Mouse (Mus musculus): Measurements from ENCODE around the gene Spata20. TPM values are rescaled to one million over a fixed set of nuclear protein-coding genes. Genes with fewer than 3 reads are reported as not detected.
A peak's percentile ranks its signal among the peaks of the same experiment; 100 is the strongest.

Gene Spata20
- polyA plus RNA-seq, 1 experiment = 1.1 TPM

DNA sequence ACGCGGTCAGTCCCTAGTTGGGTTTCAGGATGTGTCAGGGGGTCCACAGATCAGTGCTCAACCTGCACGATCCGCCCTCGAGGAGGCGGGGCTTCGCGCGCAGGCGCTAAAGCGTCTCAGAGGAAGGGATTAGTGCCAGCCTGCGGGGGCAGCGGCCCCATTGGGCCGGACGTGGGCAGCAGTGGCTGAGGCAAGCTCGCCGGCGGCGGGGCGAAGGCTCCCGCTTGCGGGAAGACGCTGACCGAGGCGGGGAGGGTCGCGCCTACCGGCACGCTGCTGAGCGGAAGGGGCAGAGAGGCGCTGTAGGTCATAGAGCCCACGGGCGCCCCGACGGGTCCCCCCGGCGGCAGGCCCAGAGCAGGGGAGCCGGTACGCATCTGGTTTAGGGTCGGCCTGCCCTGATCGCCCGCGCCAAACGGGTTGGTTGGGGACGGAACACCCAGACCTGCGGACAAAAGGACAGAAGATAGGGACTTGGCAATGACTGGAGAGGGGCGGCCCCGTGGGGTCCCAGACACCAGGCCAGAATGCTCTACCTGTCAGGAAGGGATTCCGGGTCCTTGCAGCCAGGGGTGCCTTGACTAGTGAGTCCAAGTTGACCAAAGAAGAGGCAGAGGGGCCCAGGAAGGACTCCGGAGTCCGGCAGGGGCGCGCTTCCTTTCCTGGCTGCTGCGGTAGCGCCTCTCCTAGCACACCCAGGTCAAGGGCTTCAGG, 5.2 kb upstream of the Spata20 start:
- Histone ChIP-seq H3K27ac (ENCODE audit: insufficient read depth, low read depth, low read length) (no peak overlapping the region), H3K4me3 (ENCODE audit: insufficient read depth, low read depth, low read length) (peak overlapping the region; percentile 6; the same call in 1 of the 2 replicates), H3K36me3 (ENCODE audit: control insufficient read depth, insufficient read depth, low read length) (no peaks in the 10 kb centered on the region), H3K27me3 (replicated peaks; ENCODE audit: control insufficient read depth, insufficient read depth, low read length) (no peaks in the 10 kb centered on the region), H3K4me1 (ENCODE audit: control insufficient read depth, insufficient read depth, low read length) (0 out of 2 replicates have a peak, but pooled peaks cover 2% of the 10 kb centered on the region)
- 24% methylated on average over 55 of the region's 55 CpGs for WGBS
- TF ChIP-seq POLR2A (IDR thresholded peaks at IDR 0.05; ENCODE audit: low read depth, low read length) (no peak), CTCF (conservative IDR thresholded peaks at IDR 0.05; ENCODE audit: insufficient read depth, insufficient read length, low read depth, low read length) (no peak)
- DNase-seq = peak; percentile 24

DNA sequence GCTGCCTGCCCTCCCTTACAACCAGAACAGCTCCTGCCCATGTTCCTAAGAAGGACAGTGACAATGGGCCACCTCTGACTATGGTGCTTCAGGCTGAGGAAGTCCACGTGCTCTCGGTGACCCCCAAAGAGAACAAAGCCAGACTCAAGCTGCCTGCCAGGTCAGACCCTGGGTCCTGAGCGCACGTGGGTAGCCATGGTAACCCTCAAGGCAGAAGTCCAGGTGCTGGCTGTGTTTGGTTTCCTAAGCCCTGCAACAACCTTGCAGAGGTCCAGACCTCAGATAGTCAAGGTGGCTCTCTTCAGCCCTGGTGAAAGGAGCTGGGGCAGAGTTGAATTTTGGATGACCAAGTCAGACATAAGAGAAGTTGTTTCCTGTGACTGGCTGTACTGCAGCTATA, 3.8 kb upstream of the Spata20 start:
- 35% methylated on average over 4 of the region's 4 CpGs for WGBS
- Histone ChIP-seq H3K4me1 (ENCODE audit: control insufficient read depth, insufficient read depth, low read length) (no peaks in the 10 kb centered on the region), H3K36me3 (ENCODE audit: control insufficient read depth, insufficient read depth, low read length) (no peaks in the 10 kb centered on the region), H3K27me3 (replicated peaks; ENCODE audit: control insufficient read depth, insufficient read depth, low read length) (no peaks in the 10 kb centered on the region), H3K27ac (ENCODE audit: insufficient read depth, low read depth, low read length) (peak overlapping the region; percentile 32; the same call in 1 of the 2 replicates), H3K4me3 (ENCODE audit: insufficient read depth, low read depth, low read length) (no peak overlapping the region)
- DNase-seq = peak; percentile 22
- TF ChIP-seq POLR2A (IDR thresholded peaks at IDR 0.05; ENCODE audit: low read depth, low read length) (no peak), CTCF (conservative IDR thresholded peaks at IDR 0.05; ENCODE audit: insufficient read depth, insufficient read length, low read depth, low read length) (no peak)

DNA sequence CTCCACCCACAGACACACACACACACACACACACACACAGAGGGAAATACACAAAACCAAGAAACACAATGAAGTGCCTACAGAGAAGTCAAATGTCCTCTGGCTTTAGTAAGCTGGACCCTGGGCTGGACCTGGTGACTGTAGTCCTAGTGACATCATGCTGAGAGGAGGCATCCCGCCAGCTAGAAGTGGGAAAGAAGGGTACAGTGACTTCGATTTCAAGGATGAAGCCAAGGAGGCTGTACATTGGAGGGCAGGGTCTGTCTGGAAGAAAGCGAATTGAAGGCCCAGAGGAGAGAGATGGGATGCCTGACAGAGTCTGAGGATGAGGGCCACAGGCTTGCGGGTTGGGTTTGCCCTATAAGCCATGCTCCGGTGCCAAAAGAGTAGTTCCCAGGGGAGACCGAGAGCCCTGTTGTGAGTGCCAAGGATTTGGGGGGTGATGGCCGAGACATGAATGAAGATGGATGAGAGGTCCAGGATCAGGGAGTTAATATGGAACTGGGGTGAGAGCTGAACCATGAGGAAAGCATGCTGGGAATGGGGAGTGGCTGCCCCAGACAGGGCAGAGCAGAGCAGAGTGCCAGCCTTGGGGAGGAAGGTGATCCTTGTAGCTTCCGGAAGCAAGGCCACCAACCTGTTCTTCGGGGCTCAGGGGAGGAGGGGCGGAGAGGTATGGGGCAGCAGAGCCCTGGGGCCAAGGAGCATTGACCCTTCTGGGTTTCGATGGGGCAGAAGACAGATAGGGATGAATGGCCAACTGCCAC, 3.0 kb upstream of the Spata20 start:
- no peak for TF ChIP-seq CTCF (conservative IDR thresholded peaks at IDR 0.05; ENCODE audit: insufficient read depth, insufficient read length, low read depth, low read length)
- no peak for TF ChIP-seq POLR2A (IDR thresholded peaks at IDR 0.05; ENCODE audit: low read depth, low read length)
- 75% methylated on average over 11 of the region's 11 CpGs for WGBS
- no peak for DNase-seq
- H3K36me3 ChIP-seq (ENCODE audit: control insufficient read depth, insufficient read depth, low read length) = no peaks in the 10 kb centered on the region
- H3K4me1 ChIP-seq (ENCODE audit: control insufficient read depth, insufficient read depth, low read length) = no peaks in the 10 kb centered on the region
- no peak overlapping the region for H3K4me3 ChIP-seq (ENCODE audit: insufficient read depth, low read depth, low read length)
- peak overlapping the region; percentile 32; the same call in 1 of the 2 replicates for H3K27ac ChIP-seq (ENCODE audit: insufficient read depth, low read depth, low read length)
- no peaks in the 10 kb centered on the region for H3K27me3 ChIP-seq (replicated peaks; ENCODE audit: control insufficient read depth, insufficient read depth, low read length)

DNA sequence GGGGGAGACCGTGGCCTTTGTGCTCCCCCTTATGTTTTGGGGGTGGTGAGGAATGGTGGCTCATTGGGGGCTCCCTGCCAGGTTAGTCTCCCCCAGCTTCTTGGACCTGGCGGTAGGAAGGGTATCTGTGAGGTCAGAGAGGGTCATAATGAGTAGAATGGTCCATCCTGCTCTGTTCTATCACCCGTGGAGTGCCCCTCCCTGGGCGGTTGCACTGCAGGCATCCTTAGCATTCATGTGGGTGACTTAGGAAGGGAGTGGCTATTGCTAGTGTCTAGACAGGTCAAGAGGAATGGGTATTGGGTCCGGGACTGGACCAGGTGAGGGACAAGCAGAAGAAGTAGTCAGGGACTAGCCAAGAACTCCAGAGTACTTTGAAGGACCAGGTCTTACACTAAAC, 756 bp downstream of the Spata20 start:
- Histone ChIP-seq H3K4me3 (ENCODE audit: insufficient read depth, low read depth, low read length) (no peak overlapping the region), H3K27me3 (replicated peaks; ENCODE audit: control insufficient read depth, insufficient read depth, low read length) (no peaks in the 10 kb centered on the region), H3K36me3 (ENCODE audit: control insufficient read depth, insufficient read depth, low read length) (no peaks in the 10 kb centered on the region), H3K4me1 (ENCODE audit: control insufficient read depth, insufficient read depth, low read length) (no peaks in the 10 kb centered on the region), H3K27ac (ENCODE audit: insufficient read depth, low read depth, low read length) (no peak overlapping the region)
- TF ChIP-seq POLR2A (IDR thresholded peaks at IDR 0.05; ENCODE audit: low read depth, low read length) = no peak
- no peak for TF ChIP-seq CTCF (conservative IDR thresholded peaks at IDR 0.05; ENCODE audit: insufficient read depth, insufficient read length, low read depth, low read length)
- WGBS = 62% methylated on average over 5 of the region's 5 CpGs
- no peak for DNase-seq

DNA sequence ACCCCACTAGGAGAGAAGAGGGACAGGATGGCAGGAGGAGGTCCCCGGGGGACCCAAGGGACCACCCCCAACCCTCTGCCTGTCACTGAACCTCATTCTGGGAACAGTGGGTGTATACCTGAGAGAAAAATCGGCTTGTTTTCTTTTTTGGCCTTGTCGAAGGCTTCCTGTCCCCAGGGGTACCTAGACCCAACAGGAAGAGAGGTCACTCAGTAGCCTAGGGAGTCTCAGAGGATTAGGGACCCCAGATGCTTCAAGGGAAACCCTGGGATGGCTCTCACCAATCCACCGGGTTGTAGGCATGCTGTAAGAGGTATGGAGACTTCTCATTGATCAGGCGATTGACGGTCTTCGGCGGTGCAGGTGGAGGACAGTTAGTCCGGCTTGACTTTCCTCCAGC, 1.3 kb downstream of the Spata20 start:
- Histone ChIP-seq H3K27me3 (replicated peaks; ENCODE audit: control insufficient read depth, insufficient read depth, low read length) (no peaks in the 10 kb centered on the region), H3K27ac (ENCODE audit: insufficient read depth, low read depth, low read length) (no peak overlapping the region), H3K4me1 (ENCODE audit: control insufficient read depth, insufficient read depth, low read length) (no peaks in the 10 kb centered on the region), H3K4me3 (ENCODE audit: insufficient read depth, low read depth, low read length) (no peak overlapping the region), H3K36me3 (ENCODE audit: control insufficient read depth, insufficient read depth, low read length) (no peaks in the 10 kb centered on the region)
- TF ChIP-seq CTCF (conservative IDR thresholded peaks at IDR 0.05; ENCODE audit: insufficient read depth, insufficient read length, low read depth, low read length) = no peak
- no peak for TF ChIP-seq POLR2A (IDR thresholded peaks at IDR 0.05; ENCODE audit: low read depth, low read length)
- 93% methylated on average over 9 of the region's 9 CpGs for WGBS
- DNase-seq = no peak

GRCm38 (mm10) chr11:94483921-94484320, 2.1 kb downstream of the Spata20 start:
- WGBS = 80% methylated on average over 14 of the region's 14 CpGs
- no peak for TF ChIP-seq CTCF (conservative IDR thresholded peaks at IDR 0.05; ENCODE audit: insufficient read depth, insufficient read length, low read depth, low read length)
- TF ChIP-seq POLR2A (IDR thresholded peaks at IDR 0.05; ENCODE audit: low read depth, low read length) = no peak
- H3K27ac ChIP-seq (ENCODE audit: insufficient read depth, low read depth, low read length) = no peak overlapping the region
- no peak overlapping the region for H3K4me3 ChIP-seq (ENCODE audit: insufficient read depth, low read depth, low read length)
- DNase-seq = no peak
- H3K4me1 ChIP-seq (ENCODE audit: control insufficient read depth, insufficient read depth, low read length) = no peaks in the 10 kb centered on the region
- no peaks in the 10 kb centered on the region for H3K36me3 ChIP-seq (ENCODE audit: control insufficient read depth, insufficient read depth, low read length)
- H3K27me3 ChIP-seq (replicated peaks; ENCODE audit: control insufficient read depth, insufficient read depth, low read length) = no peaks in the 10 kb centered on the region

- WGBS = 70% methylated on average over 11 of the region's 11 CpGs
- peak; percentile 17 for DNase-seq
- Histone ChIP-seq H3K27ac (ENCODE audit: insufficient read depth, low read depth, low read length) (no peak overlapping the region), H3K27me3 (replicated peaks; ENCODE audit: control insufficient read depth, insufficient read depth, low read length) (no peaks in the 10 kb centered on the region), H3K36me3 (ENCODE audit: control insufficient read depth, insufficient read depth, low read length) (no peaks in the 10 kb centered on the region), H3K4me3 (ENCODE audit: insufficient read depth, low read depth, low read length) (no peak overlapping the region), H3K4me1 (ENCODE audit: control insufficient read depth, insufficient read depth, low read length) (no peaks in the 10 kb centered on the region)
- no peak; the same call in 1 of the 2 replicates for TF ChIP-seq CTCF (conservative IDR thresholded peaks at IDR 0.05; ENCODE audit: insufficient read depth, insufficient read length, low read depth, low read length)
- TF ChIP-seq POLR2A (IDR thresholded peaks at IDR 0.05; ENCODE audit: low read depth, low read length) = no peak
Observed at GRCm38 (mm10) chr11:94483436-94483835, 2.5 kb downstream of the Spata20 start.

Measured in kidney, adult 2 months (tissue).